Mouse (Mus musculus) forebrain, embryonic 15.5 days (tissue): ENCODE measurements at regions not wholly inside any gene's neighbourhood (a gene's known extent, or its start where the extent isn't known, plus 50 kb on each side); places are given as distances from the start of the nearest gene placed in this dataset.

ENCODE experiments used
- ATAC-seq: fragments of 200-750 bp; cut with Nextera tagmentation; replicated peaks from 2 replicates; pipeline ENCODE4 v1.8.0; 2017; ENCODE audit warnings: mild to moderate bottlenecking, moderate TSS enrichment, moderate library complexity
- H3K27ac ChIP-seq: fragments of 300-500 bp; sonication (generic); replicated peaks from 2 replicates; pipeline ENCODE4 v1.5.1; 2015; ENCODE audit warnings: mild to moderate bottlenecking, inconsistent platforms
- H3K27me3 ChIP-seq: fragments of 300-500 bp; sonication (generic); 2 replicates; pipeline ENCODE4 v1.6.1; 2015; ENCODE audit warnings: inconsistent platforms
- H3K36me3 ChIP-seq: fragments of 300-500 bp; sonication (generic); 2 replicates; pipeline ENCODE4 v1.6.1; 2015; ENCODE audit warnings: mild to moderate bottlenecking, inconsistent platforms
- H3K4me1 ChIP-seq: fragments of 300-500 bp; sonication (generic); 2 replicates; pipeline ENCODE4 v1.6.1; 2015; ENCODE audit warnings: inconsistent platforms
- H3K4me2 ChIP-seq: fragments of 300-500 bp; sonication (generic); replicated peaks from 2 replicates; pipeline ENCODE4 v1.6.1; 2015; ENCODE audit warnings: mild to moderate bottlenecking, inconsistent platforms
- H3K4me3 ChIP-seq: fragments of 300-500 bp; sonication (generic); 2 replicates; pipeline ENCODE4 v1.5.1; 2015; ENCODE audit warnings: mild to moderate bottlenecking, inconsistent platforms
- H3K9ac ChIP-seq: fragments of 300-500 bp; sonication (generic); replicated peaks from 2 replicates; pipeline ENCODE4 v1.6.1; 2015; ENCODE audit warnings: mild to moderate bottlenecking, inconsistent platforms
- H3K9me3 ChIP-seq: fragments of 300-500 bp; sonication (generic); 2 replicates; pipeline ENCODE4 v1.6.1; 2016; ENCODE audit warnings: inconsistent platforms
- WGBS: fragments of 180-500 bp; shearing (Covaris S2); methylation state at CpG from one replicate; pipeline ENCODE4 v1.1.7; 2015; ENCODE audit warnings: mixed read lengths; 5-methylcytosine and 5-hydroxymethylcytosine counted together

DNA sequence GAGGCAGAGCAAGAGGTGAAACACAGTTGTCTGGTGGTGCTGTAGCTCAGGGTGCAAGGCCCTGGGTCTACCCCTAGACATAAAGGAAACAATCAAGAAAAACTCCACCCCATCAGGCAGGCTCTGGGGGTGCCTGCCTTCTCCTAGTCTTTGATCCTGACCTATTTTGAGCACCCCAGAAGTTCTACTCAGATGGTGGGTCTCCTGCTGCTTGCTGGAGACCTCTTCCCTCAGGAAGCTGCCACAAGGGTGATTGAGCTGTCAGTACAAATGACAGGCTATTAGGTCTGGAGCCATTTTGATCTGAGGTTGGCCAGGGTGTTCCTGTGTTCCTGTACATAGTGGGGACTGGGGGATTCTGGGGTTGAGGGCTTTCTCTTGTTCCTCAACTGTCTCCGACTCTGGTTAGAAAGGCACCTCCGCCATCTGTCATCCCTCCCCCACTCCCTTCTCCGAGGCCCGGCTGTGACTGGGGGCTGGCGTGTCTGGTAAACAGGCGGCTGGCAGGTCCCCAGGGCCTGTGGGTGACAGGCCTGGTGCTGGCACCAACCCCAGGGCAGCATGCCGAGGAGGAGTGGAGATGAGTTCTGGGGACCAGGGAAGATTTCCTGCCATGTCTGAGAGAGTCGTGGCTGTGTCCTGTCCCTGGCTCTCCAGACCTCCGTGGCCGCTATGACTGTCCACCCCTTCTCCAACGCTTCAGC lies 97.2 kb downstream of the Cstad start:
- Histone ChIP-seq H3K4me1 (peaks cover 67% of the 10 kb centered on the region), H3K4me2 (peak overlapping the region; percentile 67), H3K27ac (peak overlapping the region; percentile 100), H3K27me3 (no peaks in the 10 kb centered on the region), H3K9ac (peak overlapping the region; percentile 44), H3K36me3 (no peaks in the 10 kb centered on the region), H3K4me3 (no peak overlapping the region; the same call in 1 of the 2 replicates), H3K9me3 (no peaks in the 10 kb centered on the region)
- peak; percentile 57 for ATAC-seq
- WGBS = 4% methylated on average over 11 of the region's 11 CpGs

DNA sequence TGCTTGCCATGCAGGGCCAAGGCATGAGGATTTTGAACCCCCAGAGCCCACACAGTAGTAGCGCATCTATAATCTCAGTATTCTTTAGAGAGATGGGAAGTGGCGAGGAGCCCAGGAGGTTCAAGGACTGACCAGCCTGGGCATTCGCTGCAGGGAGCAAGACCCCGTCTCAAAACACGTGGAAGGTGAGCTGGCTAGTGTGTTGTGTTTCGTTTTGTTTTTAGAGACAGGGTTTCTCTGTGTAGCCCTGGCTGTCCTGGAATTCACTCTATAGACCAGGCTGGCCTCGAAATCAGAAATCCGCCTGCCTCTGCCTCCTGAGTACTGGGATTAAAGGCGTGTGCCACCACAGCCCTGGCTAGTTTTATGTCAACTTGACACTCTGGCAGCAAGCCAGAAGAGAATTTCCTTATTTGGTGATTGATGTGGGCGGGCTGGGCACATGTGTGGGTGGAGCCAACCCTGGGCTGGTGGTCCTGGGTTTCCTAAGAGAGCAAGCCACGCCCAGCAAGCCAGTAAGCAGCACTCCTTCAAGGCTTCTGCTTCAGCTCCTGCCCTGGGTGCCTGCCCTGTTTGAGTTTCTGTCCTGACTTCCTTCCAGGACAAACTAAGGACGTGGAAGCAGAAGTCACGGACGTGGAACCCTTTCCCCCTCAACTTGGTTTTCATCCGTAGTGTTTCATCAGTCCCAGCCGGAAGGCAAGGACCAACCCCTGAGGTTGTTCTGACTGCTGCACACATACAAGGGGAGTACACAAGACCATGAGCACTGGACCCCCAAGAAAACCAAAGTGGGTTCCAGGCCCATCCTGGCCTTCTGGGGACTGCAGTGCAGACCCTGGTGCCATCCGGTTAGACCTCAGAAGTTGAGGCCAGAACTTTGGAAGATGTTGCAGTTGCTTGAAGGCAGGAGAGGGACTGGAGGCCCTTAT lies 96.4 kb downstream of the Cstad start:
- Histone ChIP-seq H3K36me3 (no peaks in the 10 kb centered on the region), H3K4me3 (no peak overlapping the region), H3K9ac (no peak overlapping the region), H3K27ac (peak overlapping the region; percentile 100), H3K27me3 (no peaks in the 10 kb centered on the region), H3K9me3 (no peaks in the 10 kb centered on the region), H3K4me2 (no peak overlapping the region), H3K4me1 (peaks cover 74% of the 10 kb centered on the region)
- ATAC-seq = no peak
- WGBS = 83% methylated on average over 17 of the region's 17 CpGs

DNA sequence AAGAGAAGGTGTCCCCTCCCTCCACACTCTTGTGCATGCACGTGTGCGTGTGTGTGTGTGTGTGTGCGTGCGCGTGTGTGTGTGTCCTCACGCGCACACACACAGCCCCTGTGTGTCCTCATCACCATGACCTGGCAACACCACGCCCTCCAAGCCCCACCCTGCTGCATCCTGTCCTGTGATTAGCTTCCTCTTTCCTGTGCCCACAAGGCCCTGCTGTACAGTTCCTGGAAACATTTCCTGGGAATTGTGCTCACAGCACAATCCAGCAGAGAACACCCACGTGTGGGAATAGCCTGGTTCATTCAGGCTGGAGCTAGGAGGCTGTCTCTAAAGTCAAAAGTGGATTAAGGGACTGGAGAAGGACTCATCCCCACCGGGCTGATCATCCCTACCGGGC lies 95.5 kb downstream of the Cstad start:
- no peaks in the 10 kb centered on the region for H3K27me3 ChIP-seq
- H3K9ac ChIP-seq = no peak overlapping the region
- H3K4me1 ChIP-seq = peaks cover 74% of the 10 kb centered on the region
- H3K9me3 ChIP-seq = no peaks in the 10 kb centered on the region
- peak overlapping the region; percentile 100 for H3K27ac ChIP-seq
- no peak overlapping the region for H3K4me2 ChIP-seq
- 75% methylated on average over 11 of the region's 11 CpGs for WGBS
- no peaks in the 10 kb centered on the region for H3K36me3 ChIP-seq
- ATAC-seq = no peak
- no peak overlapping the region for H3K4me3 ChIP-seq

DNA sequence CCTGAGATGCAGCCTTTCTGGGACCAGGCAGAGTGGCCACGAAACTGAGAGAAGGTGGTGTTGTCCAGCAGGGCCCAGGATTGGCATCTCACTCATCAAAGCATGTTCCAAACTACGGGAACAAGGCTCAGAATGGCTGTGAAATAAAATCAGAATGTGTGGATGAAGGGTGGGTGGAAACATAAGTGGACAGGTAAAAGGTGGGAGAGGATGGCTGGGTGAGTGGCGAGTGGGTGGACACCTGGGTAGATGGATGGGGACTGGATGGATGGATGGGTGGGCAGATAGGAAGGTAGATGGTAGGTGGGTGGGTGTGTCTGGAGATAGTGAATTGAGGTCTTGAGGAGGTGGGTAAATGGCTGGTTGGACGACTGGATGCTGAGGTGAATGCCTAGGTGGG lies 93.6 kb downstream of the Cstad start:
- no peak overlapping the region for H3K4me2 ChIP-seq
- no peaks in the 10 kb centered on the region for H3K9me3 ChIP-seq
- peaks cover 57% of the 10 kb centered on the region for H3K4me1 ChIP-seq
- H3K9ac ChIP-seq = no peak overlapping the region
- no peak for ATAC-seq
- H3K4me3 ChIP-seq = no peak overlapping the region
- H3K27me3 ChIP-seq = no peaks in the 10 kb centered on the region
- H3K36me3 ChIP-seq = no peaks in the 10 kb centered on the region
- WGBS = 88% methylated on average over 4 of the region's 4 CpGs
- H3K27ac ChIP-seq = peak overlapping the region; percentile 92

DNA sequence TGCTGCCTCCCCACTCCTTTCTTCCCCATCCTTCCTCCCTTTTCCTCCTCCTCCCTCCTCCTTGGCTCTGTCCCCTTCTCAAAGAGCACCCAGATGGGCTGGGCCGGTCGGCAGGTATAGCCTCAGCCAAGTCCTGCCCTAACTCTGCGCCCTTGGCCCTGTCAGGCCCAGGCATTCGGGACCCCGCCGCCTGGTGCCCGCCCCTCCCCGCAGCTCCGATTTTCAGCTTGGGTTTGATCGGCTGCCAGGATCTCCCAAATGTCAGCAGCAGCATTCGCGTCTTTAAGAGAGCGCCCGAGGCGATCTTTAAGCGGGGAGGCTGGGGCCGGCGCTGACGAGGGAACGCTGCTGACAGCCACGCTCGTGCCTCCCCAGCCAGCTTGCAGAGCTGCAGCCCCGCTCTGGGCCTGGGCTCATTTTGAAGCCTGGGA lies 92.3 kb downstream of the Cstad start:
- peak overlapping the region; percentile 8; the same call in 1 of the 2 replicates for H3K4me2 ChIP-seq
- no peaks in the 10 kb centered on the region for H3K27me3 ChIP-seq
- peak overlapping the region; percentile 22; the same call in 1 of the 2 replicates for H3K9ac ChIP-seq
- H3K27ac ChIP-seq = peak overlapping the region; percentile 92
- WGBS = under 1% methylated on average over 23 of the region's 23 CpGs
- H3K4me3 ChIP-seq = no peak overlapping the region
- peaks cover 56% of the 10 kb centered on the region for H3K4me1 ChIP-seq
- no peaks in the 10 kb centered on the region for H3K36me3 ChIP-seq
- peak; percentile 66 for ATAC-seq
- no peaks in the 10 kb centered on the region for H3K9me3 ChIP-seq

DNA sequence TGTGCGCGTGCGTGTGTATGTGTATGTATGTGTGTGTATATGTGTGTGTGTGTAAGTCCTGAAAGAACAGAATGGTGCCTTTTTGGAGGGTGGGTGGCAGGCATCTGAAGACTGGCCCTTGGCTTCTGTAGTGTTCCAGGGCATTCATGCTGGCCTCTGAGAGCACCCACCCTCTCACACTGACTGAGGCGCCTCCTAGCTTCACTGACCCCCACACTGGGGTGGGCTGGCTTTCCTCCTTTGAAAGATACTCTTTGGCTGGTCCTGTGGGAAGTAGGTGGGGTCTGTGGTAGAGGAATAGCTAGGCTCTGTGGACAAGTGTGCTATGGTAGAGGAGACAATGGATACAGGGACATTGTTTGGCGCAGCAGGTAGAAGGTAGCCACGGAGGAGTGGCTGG lies 91.5 kb downstream of the Cstad start:
- Histone ChIP-seq H3K4me1 (peaks cover 54% of the 10 kb centered on the region), H3K9ac (no peak overlapping the region), H3K9me3 (no peaks in the 10 kb centered on the region), H3K4me3 (no peak overlapping the region), H3K27ac (peak overlapping the region; percentile 92), H3K4me2 (no peak overlapping the region), H3K36me3 (no peaks in the 10 kb centered on the region), H3K27me3 (no peaks in the 10 kb centered on the region)
- ATAC-seq = 0 out of 2 replicates have a peak, but pooled peaks have one; percentile 5
- 68% methylated on average over 6 of the region's 6 CpGs for WGBS

DNA sequence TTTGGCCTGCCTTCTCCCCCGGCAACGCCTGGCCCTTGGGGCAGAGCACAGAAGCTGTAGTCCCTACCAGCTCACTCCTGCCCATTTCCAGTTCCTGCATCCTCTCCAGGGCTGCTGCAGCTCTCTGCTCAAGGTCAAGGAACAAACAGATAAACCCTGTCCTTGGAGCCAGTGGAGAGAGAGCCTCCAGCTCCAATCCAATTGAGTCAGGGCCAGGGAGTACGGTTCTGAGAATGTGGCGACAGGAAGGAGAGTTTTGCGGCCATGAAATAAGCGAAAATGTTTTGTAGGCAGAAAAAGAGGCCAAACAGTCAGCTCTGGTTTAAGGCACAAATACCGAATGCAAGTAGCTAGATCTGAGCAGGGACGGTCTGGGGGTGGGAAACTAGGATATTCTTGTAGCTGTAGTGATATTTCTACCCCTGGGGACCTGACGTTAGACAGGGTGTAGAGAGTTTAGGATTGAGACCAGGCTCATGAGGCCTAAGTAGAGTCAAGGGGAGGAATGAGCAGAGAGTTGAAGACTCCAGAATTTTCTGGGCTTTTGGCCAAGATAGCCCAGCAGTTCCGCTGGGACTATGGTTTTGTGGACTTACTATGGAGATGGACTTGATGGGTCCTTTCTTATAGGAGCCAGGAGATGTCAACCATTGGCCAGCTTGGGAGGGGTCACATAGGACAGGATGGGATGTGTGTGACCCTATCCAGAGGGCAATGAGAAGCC lies 90.5 kb downstream of the Cstad start:
- no peaks in the 10 kb centered on the region for H3K27me3 ChIP-seq
- ATAC-seq = no peak
- peak overlapping the region; percentile 92 for H3K27ac ChIP-seq
- H3K9me3 ChIP-seq = no peaks in the 10 kb centered on the region
- H3K36me3 ChIP-seq = no peaks in the 10 kb centered on the region
- H3K4me2 ChIP-seq = no peak overlapping the region
- no peak overlapping the region for H3K9ac ChIP-seq
- peaks cover 48% of the 10 kb centered on the region for H3K4me1 ChIP-seq
- WGBS = 70% methylated on average over 10 of the region's 10 CpGs
- H3K4me3 ChIP-seq = no peak overlapping the region

DNA sequence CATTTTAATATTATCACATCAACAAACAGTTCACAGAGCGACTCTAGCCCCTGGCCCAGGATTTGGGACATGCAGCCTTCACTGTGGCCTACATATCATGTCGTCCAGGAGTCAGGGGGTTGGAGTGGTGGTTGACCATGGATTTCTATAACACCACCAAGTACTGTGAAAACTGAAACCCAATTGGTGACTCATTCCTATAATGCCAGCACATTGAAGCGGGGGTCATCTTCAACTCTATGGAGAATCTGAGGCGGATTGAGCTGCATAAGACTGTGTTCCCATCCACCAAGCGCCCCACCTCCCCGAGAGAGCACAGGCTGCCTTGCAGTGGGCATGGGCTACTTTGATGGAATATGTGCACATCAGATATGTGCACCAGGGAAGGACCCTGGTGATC lies 89.6 kb downstream of the Cstad start:
- ATAC-seq = no peak
- Histone ChIP-seq H3K27me3 (no peaks in the 10 kb centered on the region), H3K9ac (no peak overlapping the region), H3K27ac (peak overlapping the region; percentile 92), H3K36me3 (no peaks in the 10 kb centered on the region), H3K4me3 (no peak overlapping the region), H3K4me1 (peaks cover 47% of the 10 kb centered on the region), H3K4me2 (no peak overlapping the region), H3K9me3 (no peaks in the 10 kb centered on the region)
- WGBS = 88% methylated on average over 6 of the region's 6 CpGs

DNA sequence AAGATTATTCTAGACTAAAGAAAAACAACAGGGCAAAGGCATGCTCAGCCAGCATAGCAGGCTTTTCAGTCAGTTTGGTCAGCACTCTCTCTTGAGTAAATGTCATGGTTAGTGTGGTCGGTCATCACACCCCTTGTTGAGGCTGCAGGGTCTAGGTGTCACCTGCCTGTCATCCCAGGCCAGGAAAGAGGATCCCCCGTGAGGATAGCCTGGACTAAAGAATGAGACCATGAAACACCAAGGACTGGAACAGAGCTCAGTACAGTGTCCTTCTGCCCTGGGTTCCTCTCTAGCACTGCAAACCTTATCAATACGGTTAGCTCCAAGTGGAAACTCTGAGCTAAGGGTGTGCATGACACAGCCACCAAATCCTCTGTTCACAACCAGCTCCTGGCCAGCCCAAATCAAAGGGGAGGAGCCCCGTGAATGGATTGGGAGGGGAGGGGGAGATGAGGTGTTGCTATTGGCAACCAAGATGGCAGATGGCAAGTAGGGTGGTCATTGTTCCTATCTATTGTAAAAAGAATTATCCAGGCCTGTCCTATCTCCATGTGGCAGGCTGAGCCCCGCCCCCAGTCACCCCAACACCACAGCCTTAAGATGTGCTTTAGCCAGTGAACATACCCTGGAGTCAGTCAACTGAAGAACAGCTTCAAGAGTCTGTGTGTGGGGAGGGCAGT lies 87.4 kb downstream of the Cstad start:
- no peak overlapping the region for H3K9ac ChIP-seq
- H3K36me3 ChIP-seq = no peaks in the 10 kb centered on the region
- H3K27ac ChIP-seq = peak overlapping the region; percentile 51
- H3K4me1 ChIP-seq = peaks cover 44% of the 10 kb centered on the region
- H3K4me3 ChIP-seq = no peak overlapping the region
- no peak overlapping the region for H3K4me2 ChIP-seq
- ATAC-seq = no peak
- no peaks in the 10 kb centered on the region for H3K9me3 ChIP-seq
- H3K27me3 ChIP-seq = no peaks in the 10 kb centered on the region
- 39% methylated on average over 5 of the region's 5 CpGs for WGBS

DNA sequence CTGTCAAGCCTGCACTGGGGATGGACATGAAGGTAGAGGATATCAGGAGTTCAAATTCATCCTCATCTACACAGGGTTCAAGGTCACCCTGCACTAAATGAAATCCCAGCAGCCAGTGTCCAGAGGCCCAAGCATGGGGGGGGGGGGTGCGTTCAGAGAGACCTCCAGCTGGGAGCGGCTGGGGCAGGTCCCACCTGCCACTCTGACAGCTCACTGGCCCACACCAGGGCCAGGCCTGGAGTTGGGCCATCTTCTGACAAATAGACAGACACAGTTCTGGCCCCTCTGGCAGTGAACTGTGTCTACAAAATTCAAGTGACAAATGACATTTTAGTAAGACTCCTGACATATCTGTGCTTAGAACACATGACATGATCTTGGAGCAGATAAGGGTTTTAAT lies 86.8 kb downstream of the Cstad start:
- no peaks in the 10 kb centered on the region for H3K9me3 ChIP-seq
- H3K4me2 ChIP-seq = no peak overlapping the region
- no peak for ATAC-seq
- H3K9ac ChIP-seq = no peak overlapping the region
- WGBS = 66% methylated on average over 2 of the region's 2 CpGs
- peak overlapping the region; percentile 51 for H3K27ac ChIP-seq
- no peaks in the 10 kb centered on the region for H3K36me3 ChIP-seq
- no peaks in the 10 kb centered on the region for H3K27me3 ChIP-seq
- no peak overlapping the region for H3K4me3 ChIP-seq
- H3K4me1 ChIP-seq = peaks cover 44% of the 10 kb centered on the region

DNA sequence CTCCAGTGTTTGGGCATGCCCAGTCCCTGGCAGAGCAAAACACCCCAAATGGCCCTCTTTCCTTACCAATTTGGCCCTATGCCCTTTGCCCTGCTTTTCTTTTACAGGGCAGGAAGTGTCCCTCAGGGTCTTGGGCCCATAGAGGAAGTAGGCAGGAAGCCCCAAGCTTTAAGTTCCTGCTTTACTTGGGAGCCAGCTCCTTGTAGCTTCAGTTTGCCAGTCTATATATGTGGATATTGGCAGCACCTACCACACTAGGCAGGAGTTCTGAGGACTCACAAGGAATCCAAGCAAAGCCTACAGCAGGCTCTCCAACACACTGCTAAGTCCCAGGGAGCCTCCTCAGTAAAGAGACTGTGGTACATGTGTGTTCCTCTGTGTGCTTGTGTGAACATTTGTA lies 84.2 kb downstream of the Cstad start:
- no peak for ATAC-seq
- Histone ChIP-seq H3K27ac (no peak overlapping the region), H3K4me1 (peaks cover 43% of the 10 kb centered on the region), H3K4me2 (no peak overlapping the region), H3K36me3 (no peaks in the 10 kb centered on the region), H3K27me3 (no peaks in the 10 kb centered on the region), H3K9me3 (no peaks in the 10 kb centered on the region), H3K4me3 (no peak overlapping the region), H3K9ac (no peak overlapping the region)
